Mouse (Mus musculus) limb, embryonic 14.5 days (tissue): ENCODE measurements around the gene Noc4l. TPM values are rescaled to one million over a fixed set of nuclear protein-coding genes. Genes with fewer than 3 reads are reported as not detected.

Source experiments
- ATAC-seq: fragments of 200-750 bp; cut with Nextera tagmentation; 2 replicates; pipeline ENCODE4 v1.8.0; 2017; ENCODE audit warnings: low read depth, moderate number of reproducible peaks, moderate TSS enrichment; ENCODE audit not compliant: low FRiP score
- DNase-seq: peaks from one replicate; pipeline ENCODE4 v3.0.0-alpha.2; 2015; ENCODE audit warnings: low spot score
- H3K27ac ChIP-seq: fragments of 300-500 bp; sonication (generic); replicated peaks from 2 replicates; pipeline ENCODE4 v1.5.1; 2014; ENCODE audit warnings: low read depth, mild to moderate bottlenecking, low read length, moderate library complexity, mixed read lengths
- H3K27me3 ChIP-seq: fragments of 300-500 bp; sonication (generic); 2 replicates; pipeline ENCODE4 v1.6.1; 2014; ENCODE audit warnings: low read length, mixed read lengths; ENCODE audit not compliant: control insufficient read depth, insufficient read depth
- H3K36me3 ChIP-seq: fragments of 300-500 bp; sonication (generic); 2 replicates; pipeline ENCODE4 v1.6.1; 2014; ENCODE audit warnings: mild to moderate bottlenecking, low read length, moderate library complexity, mixed read lengths; ENCODE audit not compliant: control insufficient read depth, insufficient read depth
- H3K4me1 ChIP-seq: fragments of 300-500 bp; sonication (generic); 2 replicates; pipeline ENCODE4 v1.6.1; 2014; ENCODE audit warnings: antibody characterized with exemption, low read length, mixed read lengths; ENCODE audit not compliant: control insufficient read depth, insufficient read depth
- H3K4me2 ChIP-seq: fragments of 300-500 bp; sonication (generic); replicated peaks from 2 replicates; pipeline ENCODE4 v1.6.1; 2014; ENCODE audit warnings: low read depth, mild to moderate bottlenecking, low read length, moderate library complexity; ENCODE audit not compliant: severe bottlenecking
- H3K4me3 ChIP-seq: fragments of 300-500 bp; sonication (generic); replicated peaks from 2 replicates; pipeline ENCODE4 v1.5.1; 2014; ENCODE audit warnings: low read length
- H3K9ac ChIP-seq: fragments of 300-500 bp; sonication (generic); 2 replicates; pipeline ENCODE4 v1.6.1; 2014; ENCODE audit warnings: mild to moderate bottlenecking, low read depth, low read length, moderate library complexity; ENCODE audit not compliant: severe bottlenecking
- H3K9me3 ChIP-seq: fragments of 300-500 bp; sonication (generic); 2 replicates; pipeline ENCODE4 v1.6.1; 2016; ENCODE audit warnings: low read length; ENCODE audit not compliant: control insufficient read depth
- POLR2A ChIP-seq: fragments of 200-500 bp; IDR thresholded peaks from 2 replicates; pipeline ENCODE4 v1.8.0; 2012; ENCODE audit warnings: inconsistent platforms, mild to moderate bottlenecking, moderate library complexity, borderline replicate concordance; ENCODE audit not compliant: insufficient read depth, insufficient read length; ENCODE audit errors: extremely low read depth
- WGBS: fragments of 180-500 bp; shearing (Covaris S2); extraction: QIAGEN DNeasy Blood & Tissue Kit; methylation state at CpG from one replicate; pipeline ENCODE4 v1.1.7; 2014; 5-methylcytosine and 5-hydroxymethylcytosine counted together
- microRNA-seq: library from miRNA; unstranded; fragments of <30 nt; microRNA quantifications from one replicate; pipeline ENCODE4, GENCODE M21; 2016
- polyA plus RNA-seq, 2 experiments: library from polyadenylated mRNA; depleted of rRNA in 1 of 2; stranded (reverse) in 1 of 2; unstranded in 1 of 2; fragments of >200 nt; fragmentation: Nextera tagmentation in 1 of 2; extraction: Ambion mirVana in 1 of 2; gene quantifications; 2 replicates each; pipeline versions ENCODE4 v1.2.1 to v1.2.3; 2012 to 2014

Gene Noc4l
- polyA plus RNA-seq, 2 experiments, result 40.1 to 70.8 TPM

GRCm38 (mm10) chr5:110604311-110604710 lies 48.9 kb downstream of the Noc4l start:
- H3K4me2 ChIP-seq, result no peak overlapping the region
- WGBS, result 92% methylated on average over 2 of the region's 2 CpGs
- no peak overlapping the region for H3K4me3 ChIP-seq
- no peak overlapping the region for H3K27ac ChIP-seq
- no peak for TF ChIP-seq POLR2A
- H3K4me1 ChIP-seq, result no peaks in the 10 kb centered on the region
- H3K9me3 ChIP-seq, result no peaks in the 10 kb centered on the region
- no peaks in the 10 kb centered on the region for H3K27me3 ChIP-seq
- DNase-seq, result no peak
- no peak for ATAC-seq
- no peaks in the 10 kb centered on the region for H3K36me3 ChIP-seq
- H3K9ac ChIP-seq, result no peak overlapping the region

GRCm38 (mm10) chr5:110603016-110603685 lies 50.1 kb downstream of the Noc4l start:
- Histone ChIP-seq H3K27me3 (no peaks in the 10 kb centered on the region), H3K36me3 (no peaks in the 10 kb centered on the region), H3K9me3 (no peaks in the 10 kb centered on the region), H3K4me2 (no peak overlapping the region), H3K9ac (no peak overlapping the region), H3K27ac (no peak overlapping the region), H3K4me1 (no peaks in the 10 kb centered on the region), H3K4me3 (no peak overlapping the region)
- WGBS, result 69% methylated on average over 7 of the region's 7 CpGs
- no peak for ATAC-seq
- DNase-seq, result no peak
- no peak for TF ChIP-seq POLR2A

Small RNAs within 50 kb of the gene (microRNA-seq; reads per million reads assigned to microRNA genes)
- 1.1 reads per million for gene Mir7026

Other genes with a start within 250 kb of the Noc4l start
- gene Fbrsl1, start 204.9 kb downstream of the Noc4l start, polyA plus RNA-seq (2012; rRNA removed), result 49.8 and 68.3 TPM in 2 replicates
- gene Fbrsl1, start 204.9 kb downstream of the Noc4l start, polyA plus RNA-seq (2014; fragmentation: Nextera tagmentation; extraction: Ambion mirVana), result 20.8 and 23.5 TPM in 2 replicates
- gene Galnt9, start 109.1 kb downstream of the Noc4l start, polyA plus RNA-seq (2012; rRNA removed), result 1.7 and 2.3 TPM in 2 replicates
- gene Galnt9, start 109.1 kb downstream of the Noc4l start, polyA plus RNA-seq (2014; fragmentation: Nextera tagmentation; extraction: Ambion mirVana), result 2.0 and 2.6 TPM in 2 replicates
- 29.2 and 31.8 TPM in 2 replicates for gene Ddx51, start within 50 bp of the Noc4l start, polyA plus RNA-seq (2012; rRNA removed)
- 27.5 and 28.2 TPM in 2 replicates for gene Ddx51, start within 50 bp of the Noc4l start, polyA plus RNA-seq (2014; fragmentation: Nextera tagmentation; extraction: Ambion mirVana)
- gene Ep400, start 117.3 kb upstream of the Noc4l start, polyA plus RNA-seq (2012; rRNA removed), result 62.2 and 65.1 TPM in 2 replicates
- gene Ep400, start 117.3 kb upstream of the Noc4l start, polyA plus RNA-seq (2014; fragmentation: Nextera tagmentation; extraction: Ambion mirVana), result 37.9 and 38.2 TPM in 2 replicates
- gene Pus1, start 127.2 kb upstream of the Noc4l start, polyA plus RNA-seq (2012; rRNA removed), result 29.4 and 30.6 TPM in 2 replicates
- gene Pus1, start 127.2 kb upstream of the Noc4l start, polyA plus RNA-seq (2014; fragmentation: Nextera tagmentation; extraction: Ambion mirVana), result 20.0 and 20.9 TPM in 2 replicates
- 62.6 and 85.6 TPM in 2 replicates for gene Ulk1, start 156.7 kb upstream of the Noc4l start, polyA plus RNA-seq (2012; rRNA removed)
- gene Ulk1, start 156.7 kb upstream of the Noc4l start, polyA plus RNA-seq (2014; fragmentation: Nextera tagmentation; extraction: Ambion mirVana), result 28.1 and 36.9 TPM in 2 replicates
- gene Hscb, start 186.4 kb upstream of the Noc4l start, polyA plus RNA-seq (2012; rRNA removed), result 19.2 and 19.3 TPM in 2 replicates
- gene Hscb, start 186.4 kb upstream of the Noc4l start, polyA plus RNA-seq (2014; fragmentation: Nextera tagmentation; extraction: Ambion mirVana), result 19.4 and 23.9 TPM in 2 replicates
- gene Chek2, start 186.6 kb upstream of the Noc4l start, polyA plus RNA-seq (2012; rRNA removed), result 15.2 and 18.1 TPM in 2 replicates
- gene Chek2, start 186.6 kb upstream of the Noc4l start, polyA plus RNA-seq (2014; fragmentation: Nextera tagmentation; extraction: Ambion mirVana), result 15.5 and 16.2 TPM in 2 replicates
- gene Ttc28, start 226.4 kb upstream of the Noc4l start, polyA plus RNA-seq (2012; rRNA removed), result 16.3 and 19.7 TPM in 2 replicates
- 19.9 and 25.9 TPM in 2 replicates for gene Ttc28, start 226.4 kb upstream of the Noc4l start, polyA plus RNA-seq (2014; fragmentation: Nextera tagmentation; extraction: Ambion mirVana)